Mouse (Mus musculus) testis, adult 2 months (tissue): Measurements from ENCODE around the gene Larp1.
"Not testable (repeated sequence)": the region's sequence is repeated elsewhere in the genome, so short reads cannot be mapped to it uniquely, and the experiment has no call there.

Experiments
- CTCF ChIP-seq: fragments of 200-500 bp; IDR thresholded peaks from 2 replicates; pipeline ENCODE4 v1.5.1; 2012; ENCODE audit warnings: low read depth, mild to moderate bottlenecking, inconsistent platforms, low read length, moderate library complexity; ENCODE audit not compliant: control insufficient read depth, insufficient read depth, insufficient replicate concordance
- POLR2A ChIP-seq: fragments of 200-500 bp; IDR thresholded peaks from 2 replicates; pipeline ENCODE4 v1.6.1; 2012; ENCODE audit warnings: low read depth, mild to moderate bottlenecking, inconsistent platforms, low read length, moderate library complexity; ENCODE audit not compliant: control insufficient read depth

DNA sequence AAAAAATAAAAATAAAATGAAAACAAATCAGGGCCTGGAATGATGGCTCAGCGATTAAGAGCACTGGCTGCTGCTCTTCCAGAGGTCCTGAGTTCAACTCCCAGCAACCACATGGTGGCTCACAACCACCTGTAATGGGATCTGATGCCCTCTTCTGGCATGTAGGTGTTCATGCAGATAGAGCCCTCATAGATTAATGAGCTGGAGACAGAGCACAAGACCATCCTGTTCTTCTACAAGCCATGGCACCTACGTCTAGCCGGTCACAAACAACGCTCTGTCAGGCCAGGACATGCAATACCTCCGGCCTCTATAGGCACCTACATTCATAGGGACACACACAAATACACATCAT lies 89.5 kb downstream of the Larp1 start:
- TF ChIP-seq CTCF, POLR2A: not testable (repeated sequence)
